Comparison of ENCODE assay signal across 20 mouse cellular contexts in genomic region chr15:95481585-95481984, GRCm38 (mm10). TPM values are rescaled to one million over a fixed set of nuclear protein-coding genes. Genes with fewer than 3 reads are reported as not detected.
"Had no signal": no experiment of that assay in that cellular context is flagged by ENCODE, and none has a peak within 500 bp of the region (broad histone marks: within the 10 kb centered on the region; RNA-seq: fewer than 3 reads in every experiment).

No protein-coding gene starts in this region.

- H3K9ac ChIP-seq: lung, embryonic 14.5 days; midbrain, embryonic 12.5 days; neural tube, embryonic 13.5 days; neural tube, embryonic 15.5 days had no signal

- H3K4me1 ChIP-seq: neural tube, embryonic 13.5 days; neural tube, embryonic 15.5 days had no signal

- H3K9me3 ChIP-seq: midbrain, embryonic 10.5 days; midbrain, embryonic 12.5 days; neural tube, embryonic 13.5 days; neural tube, embryonic 15.5 days had no signal

- H3K27me3 ChIP-seq: midbrain, embryonic 12.5 days; neural tube, embryonic 13.5 days; neural tube, embryonic 15.5 days had no signal

- H3K27ac ChIP-seq: midbrain, embryonic 10.5 days; midbrain, embryonic 12.5 days; neural tube, embryonic 13.5 days; neural tube, embryonic 15.5 days had no signal

- H3K4me3 ChIP-seq: midbrain, embryonic 10.5 days; midbrain, embryonic 12.5 days; myocyte; neural tube, embryonic 13.5 days; neural tube, embryonic 15.5 days had no signal

- H3K36me3 ChIP-seq: midbrain, embryonic 10.5 days; midbrain, embryonic 12.5 days; neural tube, embryonic 13.5 days; neural tube, embryonic 15.5 days had no signal

- DNase-seq: lung, adult 18-20 months; lung, embryonic 14.5 days; lung, postnatal 10 days; lung, postnatal 4 days; midbrain, embryonic 14.5 days; right cerebral cortex, adult 18-20 months; right cerebral cortex, postnatal 25 days; right cerebral cortex, postnatal 4 days; spleen, adult 18-20 months; thymus, adult 18-20 months; thymus, postnatal 14 days; thymus, postnatal 36 days had no signal

- ATAC-seq: midbrain, embryonic 16.5 days had no signal

- H3K4me2 ChIP-seq: lung, embryonic 14.5 days; midbrain, embryonic 12.5 days; neural tube, embryonic 13.5 days; neural tube, embryonic 15.5 days had no signal

RNA-seq across cellular contexts. Expression of gene Nell2, which starts 46.8 kb away (rescaled TPM):
- total RNA-seq: megakaryocyte, adult 5-6 weeks; megakaryocyte-erythroid progenitor cell, adult 5-6 weeks had no signal
